Mouse (Mus musculus): ENCODE results near the gene Calhm6.

- no peak for TF ChIP-seq CTCF (conservative IDR thresholded peaks at IDR 0.05 in 1 of 2, IDR thresholded peaks at IDR 0.05 in 1 of 2; ENCODE audit: low read depth in 2 of 2, low read length in 2 of 2)
- TF ChIP-seq ZMIZ1 (IDR thresholded peaks at IDR 0.05; ENCODE audit: low read depth, low read length) = no peak
- TF ChIP-seq MEF2A (IDR thresholded peaks at IDR 0.05; ENCODE audit: borderline replicate concordance, low read depth, low read length) = no peak
- TF ChIP-seq MAZ (IDR thresholded peaks at IDR 0.05; ENCODE audit: low read depth, low read length) = no peak
These were observed 3.6 kb upstream of the Calhm6 start for GRCm38 (mm10) chr10:34131356-34131755.
